Mouse (Mus musculus) heart, adult 8-10 months (tissue): ENCODE data around the gene Tmem131l. TPM values are rescaled to one million over a fixed set of nuclear protein-coding genes. Genes with fewer than 3 reads are reported as not detected.
"Not testable (repeated sequence)": the region's sequence is repeated elsewhere in the genome, so short reads cannot be mapped to it uniquely, and the experiment has no call there.

Experiments used
- DNase-seq: peaks from one replicate; pipeline ENCODE4 v3.0.0; 2022; ENCODE audit warnings: low spot score
- total RNA-seq, 4 experiments: library from RNA; stranded (reverse); gene quantifications; 2 replicates each; pipeline ENCODE4 v1.2.4; 2022

Gene Tmem131l
- total RNA-seq, 4 experiments from 2014 or later = 17.6 to 25.0 (median 21.0) TPM

- peak; percentile 33 for DNase-seq
These were observed 124.0 kb downstream of the Tmem131l start for GRCm38 (mm10) chr3:83915768-83916496.

DNA sequence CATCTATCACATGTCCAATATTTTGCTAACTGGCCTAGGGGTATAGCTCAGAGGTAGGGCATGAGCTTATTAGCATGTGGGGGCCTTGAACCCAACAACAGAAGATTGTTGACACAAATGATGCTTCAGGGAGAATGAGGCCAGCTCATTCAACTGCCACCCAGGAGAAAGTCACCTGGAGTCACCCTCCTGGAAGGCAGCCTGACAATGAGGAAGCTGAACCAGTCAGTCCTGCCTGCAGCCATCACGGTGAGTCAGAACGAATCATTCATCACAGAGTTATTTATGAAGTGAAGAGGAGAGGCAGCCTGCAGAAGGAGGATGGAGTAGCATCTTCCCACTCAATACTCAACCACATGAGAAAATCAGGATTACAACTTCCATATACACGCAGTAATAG, 124.9 kb downstream of the Tmem131l start:
- no peak for DNase-seq

GRCm38 (mm10) chr3:83910707-83911106, 129.3 kb downstream of the Tmem131l start:
- no peak for DNase-seq

DNA sequence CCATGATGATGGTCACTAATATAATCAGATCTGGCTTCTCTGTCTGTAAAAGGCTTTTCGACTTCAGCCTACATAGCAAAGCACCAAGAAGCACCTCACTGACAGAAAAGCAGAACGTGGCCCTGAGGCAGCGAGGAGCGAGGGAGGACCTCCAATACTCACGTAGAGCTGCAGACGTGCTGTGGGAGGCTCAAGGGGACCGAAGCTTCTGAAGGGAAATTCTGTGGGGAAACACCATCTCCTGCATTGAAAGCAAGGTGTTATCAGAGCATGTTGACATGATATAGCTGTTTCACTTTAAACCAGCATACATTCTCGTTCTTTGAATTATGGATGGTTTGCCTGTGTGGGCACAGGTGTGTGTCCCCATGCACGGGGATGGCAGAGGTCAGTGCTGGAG, 133.8 kb downstream of the Tmem131l start:
- DNase-seq = no peak

GRCm38 (mm10) chr3:83905161-83905560, 134.8 kb downstream of the Tmem131l start:
- no peak for DNase-seq

DNA sequence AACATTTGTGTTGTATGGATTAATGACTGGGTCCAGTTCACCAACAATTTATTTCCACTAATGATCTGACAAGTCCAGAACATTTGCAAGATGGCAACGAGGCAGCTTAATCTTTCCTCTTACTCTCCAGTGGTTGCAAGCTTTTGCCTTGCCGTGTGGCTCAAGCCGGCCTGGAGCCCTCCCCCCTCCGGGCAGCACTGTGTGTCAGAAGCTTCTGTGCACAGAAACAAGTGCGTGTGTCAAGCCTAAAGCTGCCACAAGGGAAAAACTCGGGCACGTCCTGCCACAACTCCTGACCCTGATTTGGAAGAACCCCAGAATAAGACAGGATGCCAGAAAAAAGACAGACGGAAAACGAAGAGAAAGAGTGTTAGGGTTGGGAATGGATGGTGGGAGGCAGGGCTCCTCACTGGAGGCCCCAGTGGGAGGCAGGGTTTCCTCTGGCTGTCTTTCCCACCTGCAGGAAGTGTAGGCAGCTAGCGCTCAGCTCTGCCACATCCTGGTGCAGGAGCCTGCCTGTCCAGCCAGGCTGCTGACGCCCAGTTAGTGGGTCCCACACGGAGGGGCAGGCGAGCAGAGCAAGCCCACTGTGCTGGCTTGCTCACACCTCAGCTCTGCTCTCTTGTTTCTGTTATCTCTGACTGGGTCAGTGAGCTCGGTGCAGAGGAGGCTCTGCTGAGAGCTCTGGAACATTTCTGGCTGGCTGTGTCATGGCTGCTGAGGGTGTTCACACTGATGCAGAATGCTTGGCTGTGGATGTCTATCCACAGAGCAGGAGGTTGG, 135.6 kb downstream of the Tmem131l start:
- DNase-seq = no peak

- DNase-seq = no peak
These were observed 137.0 kb downstream of the Tmem131l start for GRCm38 (mm10) chr3:83902943-83903342.

GRCm38 (mm10) chr3:83902459-83902858, 137.5 kb downstream of the Tmem131l start:
- no peak for DNase-seq

- DNase-seq = no peak
These were observed 139.1 kb downstream of the Tmem131l start for GRCm38 (mm10) chr3:83900756-83901373.

DNA sequence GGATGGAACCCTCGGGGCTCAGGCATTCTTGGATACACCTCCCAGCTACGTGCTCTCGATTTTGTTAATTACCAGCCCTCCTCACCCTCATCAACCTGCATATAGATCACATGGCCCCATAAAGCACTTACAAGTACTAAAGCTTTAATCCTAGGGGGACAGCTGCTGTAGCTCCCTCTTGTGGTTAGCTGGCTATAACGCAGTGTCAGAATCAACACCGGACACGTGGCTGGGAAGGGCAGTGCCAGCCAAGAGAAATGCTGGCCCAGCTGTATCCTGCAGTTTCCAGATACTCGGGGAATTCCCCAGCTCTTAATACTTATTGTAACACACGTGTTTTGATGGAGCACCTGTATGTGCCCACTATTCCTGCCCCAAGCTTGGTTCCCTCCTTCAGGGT, 140.4 kb downstream of the Tmem131l start:
- peak; percentile 61 for DNase-seq

DNA sequence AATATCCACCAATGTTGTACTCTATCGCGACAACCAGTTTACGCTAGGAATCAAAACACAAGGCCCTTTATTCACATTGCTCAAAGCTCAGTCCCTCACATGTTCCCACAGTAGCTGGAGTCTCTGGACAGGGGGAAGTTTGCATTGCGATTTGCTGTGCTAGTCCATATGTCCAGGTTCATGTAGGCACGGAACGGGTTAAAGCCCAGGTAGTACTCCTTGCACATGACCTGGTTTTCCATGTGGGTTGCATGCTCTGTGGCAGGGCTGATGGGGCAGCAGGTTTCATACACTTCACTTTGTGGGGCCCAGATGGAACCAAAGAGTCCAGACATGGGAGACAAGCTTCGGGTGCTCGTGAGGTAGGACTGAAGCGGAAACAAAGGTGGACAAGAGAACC, 141.7 kb downstream of the Tmem131l start:
- DNase-seq = no peak

DNA sequence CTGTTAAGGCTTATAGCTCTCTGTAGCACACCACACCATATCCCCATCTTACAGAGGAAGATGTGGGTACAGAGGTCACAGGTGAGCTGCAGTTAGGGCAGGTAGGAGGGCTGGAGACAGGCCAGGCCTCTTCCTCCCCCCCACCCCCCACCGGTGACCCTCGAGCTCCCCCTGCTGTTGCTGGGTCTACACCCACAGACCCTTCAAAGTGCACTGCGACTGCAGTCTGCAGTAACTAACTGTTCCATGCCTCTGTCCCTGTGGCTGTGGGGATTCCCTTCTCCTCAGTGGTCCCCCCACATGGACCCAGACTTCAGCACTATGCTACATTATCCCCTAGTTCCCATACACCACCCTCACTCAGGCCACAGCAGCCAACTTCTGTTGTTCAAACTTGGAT, 144.2 kb downstream of the Tmem131l start:
- no peak for DNase-seq

DNA sequence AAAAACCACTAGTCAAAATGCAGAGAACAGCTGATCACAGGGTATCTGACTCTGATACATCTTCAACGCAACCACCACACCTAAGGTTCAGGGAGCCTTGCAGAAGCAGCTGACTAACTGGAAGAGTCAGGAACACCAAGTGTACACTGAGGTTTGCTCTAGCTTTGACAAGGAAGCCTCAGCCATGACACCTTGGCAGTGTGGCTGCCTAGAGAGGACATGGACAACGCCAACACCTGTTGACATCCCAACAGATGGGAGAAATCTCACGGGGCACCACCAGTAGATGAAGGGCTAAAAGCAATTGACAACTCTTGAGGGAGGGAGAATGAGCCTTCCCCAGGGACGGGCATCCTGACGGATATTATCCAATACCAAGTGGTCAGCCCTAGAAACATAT, 144.9 kb downstream of the Tmem131l start:
- DNase-seq = no peak

DNA sequence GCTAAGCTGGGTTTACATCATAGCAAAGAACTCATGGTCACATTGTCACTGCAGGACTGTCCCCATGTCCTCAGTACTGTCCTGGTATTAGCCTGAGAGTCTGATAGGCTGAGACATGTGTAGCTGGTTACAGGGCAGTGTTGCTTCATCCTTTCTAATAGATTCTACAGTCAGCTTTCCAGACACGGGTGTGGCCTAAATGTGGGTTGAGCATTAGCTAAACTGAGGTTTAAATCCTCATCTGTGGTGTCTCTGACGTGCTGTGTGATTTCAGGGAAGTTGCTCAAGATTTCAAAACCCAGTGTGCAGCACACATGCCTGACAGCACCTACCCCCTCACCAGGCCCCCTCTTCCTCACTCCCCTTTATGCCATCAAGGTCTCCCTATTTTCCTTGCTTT, 154.8 kb downstream of the Tmem131l start:
- no peak for DNase-seq

GRCm38 (mm10) chr3:83879261-83880050, 160.5 kb downstream of the Tmem131l start:
- DNase-seq = not testable (repeated sequence)

- no peak for DNase-seq
These were observed 161.2 kb downstream of the Tmem131l start for GRCm38 (mm10) chr3:83878801-83879200.

GRCm38 (mm10) chr3:83876299-83876698, 163.7 kb downstream of the Tmem131l start:
- no peak for DNase-seq

DNA sequence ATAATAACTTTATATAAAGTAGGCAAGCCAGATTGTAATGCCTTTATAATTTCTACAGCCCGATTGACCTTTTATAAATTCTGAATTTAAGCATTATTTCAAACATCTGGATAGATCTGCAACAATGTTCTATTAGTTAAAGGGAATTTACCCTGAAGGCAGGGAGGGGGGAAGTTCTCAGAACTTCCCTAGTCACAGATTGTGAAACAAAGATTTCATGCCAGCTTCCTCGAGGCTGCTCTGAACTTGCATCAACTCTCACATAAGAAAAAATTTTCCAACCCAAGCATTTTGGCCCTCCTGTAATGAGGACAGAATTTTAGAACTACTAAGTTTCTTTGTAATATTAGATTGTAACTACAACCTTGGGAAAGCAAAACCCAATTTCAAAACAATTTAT, 164.9 kb downstream of the Tmem131l start:
- DNase-seq = not testable (repeated sequence)

- not testable (repeated sequence) for DNase-seq
These were observed 167.1 kb downstream of the Tmem131l start for GRCm38 (mm10) chr3:83872853-83873252.

GRCm38 (mm10) chr3:83871962-83872361, 168.0 kb downstream of the Tmem131l start:
- not testable (repeated sequence) for DNase-seq

GRCm38 (mm10) chr3:83871559-83871958, 168.4 kb downstream of the Tmem131l start:
- DNase-seq = not testable (repeated sequence)

GRCm38 (mm10) chr3:83869776-83870175, 170.2 kb downstream of the Tmem131l start:
- no peak for DNase-seq
